ENCODE assay signal across 19 mouse cellular contexts in the genomic region with DNA sequence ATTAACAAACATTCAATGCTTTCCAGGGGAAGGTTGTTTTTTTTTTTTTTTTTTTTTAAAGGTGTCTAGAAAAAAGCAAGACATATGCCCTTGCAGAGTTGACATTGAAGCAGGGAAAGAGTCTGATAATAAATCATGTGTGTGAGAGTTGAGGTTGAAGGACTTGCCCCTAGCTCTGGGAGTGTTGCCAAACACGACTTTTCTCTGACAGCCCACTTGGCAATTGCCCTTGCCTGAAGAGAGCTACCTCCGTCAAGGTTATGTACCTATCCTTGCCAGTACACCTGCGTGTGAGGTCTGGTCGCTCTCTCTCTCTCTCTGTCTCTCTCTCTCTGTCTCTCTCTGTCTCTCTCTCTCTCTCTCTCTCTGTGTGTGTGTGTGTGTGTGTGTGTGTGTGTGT.
DNase-seq lines count a peak whose midpoint lies in the region; ATAC-seq and TF ChIP-seq lines count a peak whose summit lies in the region.
"Had no signal": no experiment of that assay in that cellular context is flagged by ENCODE, and none has a peak within 500 bp of the region (broad histone marks: within the 10 kb centered on the region; RNA-seq: fewer than 3 reads in every experiment).

No protein-coding gene starts in this region.

- WGBS in heart, postnatal 0 days: 30% methylated on average over 4 of the region's 4 CpGs
- 35% methylated on average over 4 of the region's 4 CpGs for WGBS in lung, postnatal 0 days

- no peak for TF ChIP-seq EP300 in heart, postnatal 0 days (IDR thresholded peaks at IDR 0.05; ENCODE audit: low read depth)
- TF ChIP-seq EP300 in lung, postnatal 0 days (IDR thresholded peaks at IDR 0.05): no peak

- no peaks in the 10 kb centered on the region for H3K4me1 ChIP-seq in heart, postnatal 0 days (ENCODE audit: control insufficient read depth, insufficient read depth)
- no peaks in the 10 kb centered on the region for H3K4me1 ChIP-seq in lung, postnatal 0 days (ENCODE audit: insufficient read depth, low read depth, low read length)
- H3K4me1 ChIP-seq: forebrain, embryonic 13.5 days; limb, embryonic 15.5 days; midbrain, embryonic 10.5 days had no signal

- H3K9ac ChIP-seq in heart, postnatal 0 days (replicated peaks; ENCODE audit: low read depth, low read length): no peak overlapping the region
- no peak overlapping the region for H3K9ac ChIP-seq in lung, postnatal 0 days (replicated peaks; ENCODE audit: low read depth)
- H3K9ac ChIP-seq: forebrain, embryonic 13.5 days; limb, embryonic 15.5 days had no signal

- peak; percentile 46 to 81 for DNase-seq in adrenal gland, adult (ENCODE audit: inconsistent age in 2 of 2, low spot score in 1 of 2)
- no peak for DNase-seq in adrenal gland, postnatal 4 days (ENCODE audit: low spot score in 2 of 2)
- DNase-seq in heart, postnatal 0 days (ENCODE audit: low spot score): peak; percentile 75
- no peak for DNase-seq in heart, postnatal 36 days
- peak; percentile 6 for DNase-seq in lung, postnatal 0 days (ENCODE audit: low spot score)
- DNase-seq in lung, postnatal 4 days: no peak
- no peak for DNase-seq in c-Kit-positive CD71-positive TER-119-positive erythroid progenitor cells, embryonic 14.5 days (ENCODE audit: low spot score)
- no peak for DNase-seq in right cerebral cortex, adult 18-20 months
- DNase-seq: gastrocnemius, postnatal 25 days; layer of hippocampus, postnatal 36 days; lung, postnatal 36 days had no signal

- H3K4me3 ChIP-seq in heart, postnatal 0 days (ENCODE audit: low read depth, low read length): no peak overlapping the region
- H3K4me3 ChIP-seq in lung, postnatal 0 days (ENCODE audit: low read depth, low read length): no peak overlapping the region
- H3K4me3 ChIP-seq: embryonic facial prominence, embryonic 10.5 days; forebrain, embryonic 13.5 days; limb, embryonic 15.5 days; midbrain, embryonic 10.5 days had no signal

- H3K9me3 ChIP-seq in heart, postnatal 0 days (replicated peaks; ENCODE audit: control insufficient read depth, low read length): no peaks in the 10 kb centered on the region
- no peaks in the 10 kb centered on the region for H3K9me3 ChIP-seq in lung, postnatal 0 days (ENCODE audit: low read length)
- H3K9me3 ChIP-seq: forebrain, embryonic 13.5 days; limb, embryonic 15.5 days had no signal

- no peak for TF ChIP-seq CTCF in heart, postnatal 0 days (IDR thresholded peaks at IDR 0.05; ENCODE audit: low read depth)
- TF ChIP-seq CTCF in lung, postnatal 0 days (IDR thresholded peaks at IDR 0.05): no peak

- no peak overlapping the region for H3K27ac ChIP-seq in heart, postnatal 0 days (ENCODE audit: low read depth)
- no peak overlapping the region for H3K27ac ChIP-seq in lung, postnatal 0 days (ENCODE audit: low read length)
- H3K27ac ChIP-seq: embryonic facial prominence, embryonic 10.5 days; forebrain, embryonic 13.5 days; limb, embryonic 15.5 days; midbrain, embryonic 10.5 days; stomach, postnatal 0 days had no signal

- H3K36me3 ChIP-seq in heart, postnatal 0 days (replicated peaks; ENCODE audit: control insufficient read depth, insufficient read depth, low read length): no peaks in the 10 kb centered on the region
- no peaks in the 10 kb centered on the region for H3K36me3 ChIP-seq in lung, postnatal 0 days (ENCODE audit: insufficient read depth, low read length)
- H3K36me3 ChIP-seq: embryonic facial prominence, embryonic 10.5 days; G1E; limb, embryonic 15.5 days; midbrain, embryonic 10.5 days had no signal

- ATAC-seq in heart, postnatal 0 days (ENCODE audit: insufficient read depth, low read depth): peak; percentile 91
- ATAC-seq in lung, postnatal 0 days: no peak
- ATAC-seq: CD4-positive, CD25-positive, alpha-beta regulatory T cell, adult 4 months; forebrain, embryonic 13.5 days; inflammation-experienced regulatory T-cells, adult 6 months had no signal

- intact Hi-C loops in heart, postnatal 36 days (cut with DNase I): no loop called here

- no peak overlapping the region for H3K4me2 ChIP-seq in heart, postnatal 0 days (ENCODE audit: low read depth, low read length)
- H3K4me2 ChIP-seq in lung, postnatal 0 days (replicated peaks; ENCODE audit: low read depth, low read length): no peak overlapping the region
- H3K4me2 ChIP-seq: forebrain, embryonic 13.5 days; limb, embryonic 15.5 days had no signal

- no peaks in the 10 kb centered on the region for H3K27me3 ChIP-seq in heart, postnatal 0 days (ENCODE audit: control insufficient read depth, insufficient read depth, low read length)
- H3K27me3 ChIP-seq in lung, postnatal 0 days (replicated peaks; ENCODE audit: insufficient read depth, low read length): no peaks in the 10 kb centered on the region
- H3K27me3 ChIP-seq: forebrain, embryonic 13.5 days; limb, embryonic 15.5 days had no signal

Comparison
In these comparisons a context has a peak if more than half of its experiments do, and no peak if none do; other contexts are left out.
1. DNase-seq: peak in adrenal gland, adult (2 of 2), heart, postnatal 0 days (single experiment) and lung, postnatal 0 days (single experiment); none in adrenal gland, postnatal 4 days (0 of 2), heart, postnatal 36 days (0 of 2), lung, postnatal 4 days (0 of 2), c-Kit-positive CD71-positive TER-119-positive erythroid progenitor cells, embryonic 14.5 days (single experiment) and right cerebral cortex, adult 18-20 months (single experiment).